Mouse (Mus musculus) kidney, adult 11 months (tissue): ENCODE data around the gene Hist1h3g.
"Not testable (repeated sequence)": the region's sequence is repeated elsewhere in the genome, so short reads cannot be mapped to it uniquely, and the experiment has no call there.

ENCODE experiments used
- DNase-seq: peaks from one replicate; pipeline ENCODE4 v3.0.0; 2022

The Hist1h3g gene

DNA sequence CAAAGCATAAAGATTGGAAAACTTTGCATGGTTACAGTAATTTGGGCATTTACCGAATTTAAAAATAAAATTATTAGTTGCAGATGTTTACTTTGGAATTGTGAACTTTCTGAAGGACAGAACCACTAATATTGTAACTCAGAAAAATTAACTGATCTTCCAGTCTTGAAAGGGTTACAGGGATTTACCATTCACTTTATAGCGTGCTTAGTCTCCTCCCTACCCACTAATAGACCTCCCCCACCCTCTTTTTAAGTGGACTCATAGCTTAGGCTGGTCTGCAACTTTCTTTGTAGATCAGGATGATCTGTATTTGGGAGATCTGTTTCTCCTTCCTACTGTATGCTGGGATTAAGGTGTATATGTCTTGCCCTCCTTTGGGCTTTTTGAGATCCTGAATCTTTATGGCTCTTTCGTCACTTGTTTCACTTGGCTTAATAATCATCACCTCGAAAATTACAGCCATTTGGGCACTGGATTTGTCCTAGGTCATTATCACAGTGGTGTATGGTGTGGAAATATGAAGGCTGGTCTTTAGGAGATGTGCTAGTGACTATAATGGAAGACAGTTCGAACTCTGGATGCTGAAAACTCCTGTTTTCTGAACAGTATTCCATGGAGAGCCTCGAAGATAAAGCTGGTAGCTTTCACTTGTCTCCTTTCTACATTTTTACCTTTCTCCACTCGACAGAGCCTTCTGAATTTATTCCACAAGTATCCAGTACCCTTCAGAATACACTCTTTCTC, 1.0 kb downstream of the Hist1h3g start:
- no peak for DNase-seq

GRCm38 (mm10) chr13:23537006-23537710, 1.9 kb downstream of the Hist1h3g start:
- DNase-seq: no peak

- no peak for DNase-seq
These were observed 3.0 kb downstream of the Hist1h3g start for GRCm38 (mm10) chr13:23538249-23538648.

- DNase-seq: not testable (repeated sequence)
These were observed 4.6 kb downstream of the Hist1h3g start for GRCm38 (mm10) chr13:23539821-23540220.

- no peak for DNase-seq
These were observed 6.3 kb downstream of the Hist1h3g start for GRCm38 (mm10) chr13:23541497-23541896.

- DNase-seq: not testable (repeated sequence)
These were observed 7.2 kb downstream of the Hist1h3g start for GRCm38 (mm10) chr13:23542225-23542980.

- peak; percentile 77 for DNase-seq
These were observed 7.9 kb downstream of the Hist1h3g start, which contains the start of gene Hist1h2bh for GRCm38 (mm10) chr13:23542999-23543607. Gene Hist1h2bh (minus strand): TSS chr13:23543392.

DNA sequence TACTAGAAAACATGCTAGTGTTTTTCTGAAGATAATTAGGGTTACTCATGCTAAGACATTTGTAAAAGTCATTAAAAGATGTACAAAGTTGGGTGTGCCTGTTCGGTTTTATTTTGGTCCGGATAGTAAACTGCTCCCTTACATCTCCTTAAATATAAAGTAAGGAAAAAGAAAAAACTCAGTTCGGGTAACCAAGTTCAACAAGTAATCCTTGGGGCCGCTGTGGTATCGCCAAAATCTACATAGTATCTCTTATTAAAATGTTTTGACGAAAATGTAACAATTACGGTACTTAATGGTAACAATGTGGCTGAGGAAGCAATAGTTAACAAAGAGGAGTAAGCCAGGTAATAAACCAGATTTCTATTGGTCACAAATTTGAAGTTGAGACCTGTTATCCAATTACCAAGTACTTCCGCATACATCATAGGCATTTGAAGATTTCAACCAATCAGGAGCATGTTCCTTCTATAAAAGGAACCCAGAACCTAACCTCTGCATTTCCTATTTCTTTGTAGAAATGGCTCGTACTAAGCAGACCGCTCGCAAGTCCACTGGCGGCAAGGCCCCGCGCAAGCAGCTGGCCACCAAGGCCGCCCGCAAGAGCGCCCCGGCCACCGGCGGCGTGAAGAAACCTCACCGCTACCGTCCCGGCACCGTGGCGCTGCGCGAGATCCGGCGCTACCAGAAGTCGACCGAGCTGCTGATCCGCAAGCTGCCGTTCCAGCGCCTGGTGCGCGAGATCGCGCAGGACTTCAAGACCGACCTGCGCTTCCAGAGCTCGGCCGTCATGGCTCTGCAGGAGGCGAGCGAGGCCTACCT, 9.0 kb downstream of the Hist1h3g start, which contains the start of gene Hist1h3f:
Gene Hist1h3f (plus strand): TSS at position 88 of the 822 bp plus-strand sequence.
- DNase-seq: peak; percentile 65

DNA sequence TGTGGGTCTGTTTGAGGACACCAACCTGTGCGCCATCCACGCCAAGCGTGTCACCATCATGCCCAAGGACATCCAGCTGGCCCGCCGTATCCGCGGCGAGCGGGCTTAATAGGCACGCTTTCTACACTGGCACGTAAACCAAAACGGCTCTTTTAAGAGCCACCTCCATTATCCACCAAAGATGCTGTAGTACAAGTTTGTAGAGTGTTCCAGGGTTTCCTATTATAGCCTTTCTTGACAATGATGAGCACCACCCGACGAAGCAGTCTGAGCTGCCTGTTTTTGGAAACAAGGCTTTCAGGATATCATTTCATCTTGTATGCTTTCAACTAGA, 9.5 kb downstream of the Hist1h3g start:
- not testable (repeated sequence) for DNase-seq

DNA sequence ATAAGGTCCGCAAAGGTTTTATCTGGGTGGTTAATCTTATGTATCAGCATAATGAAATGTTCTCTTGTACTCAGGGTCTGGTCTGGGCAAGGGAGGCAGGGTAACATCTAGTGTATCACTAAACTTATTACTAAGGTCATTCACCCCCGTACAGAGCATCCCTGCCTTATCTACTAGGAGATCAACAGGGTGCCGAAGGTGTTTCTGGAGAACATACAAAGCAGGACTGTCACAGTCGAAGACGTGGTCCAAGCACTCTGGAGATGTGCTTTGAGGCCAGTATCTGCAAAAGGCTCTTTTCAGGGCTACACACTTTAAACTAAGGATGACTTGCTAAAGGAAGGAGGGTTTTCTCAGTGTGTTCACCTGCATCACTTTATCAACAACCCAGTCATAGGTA, 11.5 kb downstream of the Hist1h3g start:
- no peak for DNase-seq

GRCm38 (mm10) chr13:23550761-23551145, 15.5 kb downstream of the Hist1h3g start:
- no peak for DNase-seq

GRCm38 (mm10) chr13:23551146-23551834, 16.1 kb downstream of the Hist1h3g start, which contains the start of gene Hist1h4f:
Gene Hist1h4f (minus strand): TSS chr13:23551648.
- peak; percentile 82 for DNase-seq

GRCm38 (mm10) chr13:23551931-23552914, 17.0 kb downstream of the Hist1h3g start:
- DNase-seq: no peak

DNA sequence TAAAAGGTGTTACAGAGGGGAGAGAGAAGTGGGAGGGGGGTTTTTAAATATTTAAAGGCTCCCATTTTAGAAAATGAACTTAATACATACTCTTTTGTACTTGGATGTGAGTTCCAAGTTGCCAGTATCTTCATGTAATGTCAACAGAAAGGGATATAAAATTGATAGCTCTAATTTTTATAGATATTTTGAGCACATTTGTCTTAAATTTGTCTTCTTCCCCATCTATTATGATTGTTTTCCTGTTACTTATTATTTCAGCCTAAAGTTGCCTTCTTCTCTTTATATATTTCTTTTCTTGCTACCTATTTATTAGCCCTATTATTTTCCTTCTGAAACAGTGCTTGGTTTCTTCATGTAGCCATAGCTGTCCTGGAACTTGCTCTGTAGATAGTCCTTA, 17.7 kb downstream of the Hist1h3g start, which contains the start of gene Hist1h1d:
Gene Hist1h1d (plus strand): TSS at position 301 of the 400 bp plus-strand sequence.
- DNase-seq: no peak

- DNase-seq: no peak
These were observed 19.2 kb downstream of the Hist1h3g start for GRCm38 (mm10) chr13:23554393-23554792.

GRCm38 (mm10) chr13:23554925-23555838, 20.0 kb downstream of the Hist1h3g start:
- DNase-seq: peak; percentile 58

DNA sequence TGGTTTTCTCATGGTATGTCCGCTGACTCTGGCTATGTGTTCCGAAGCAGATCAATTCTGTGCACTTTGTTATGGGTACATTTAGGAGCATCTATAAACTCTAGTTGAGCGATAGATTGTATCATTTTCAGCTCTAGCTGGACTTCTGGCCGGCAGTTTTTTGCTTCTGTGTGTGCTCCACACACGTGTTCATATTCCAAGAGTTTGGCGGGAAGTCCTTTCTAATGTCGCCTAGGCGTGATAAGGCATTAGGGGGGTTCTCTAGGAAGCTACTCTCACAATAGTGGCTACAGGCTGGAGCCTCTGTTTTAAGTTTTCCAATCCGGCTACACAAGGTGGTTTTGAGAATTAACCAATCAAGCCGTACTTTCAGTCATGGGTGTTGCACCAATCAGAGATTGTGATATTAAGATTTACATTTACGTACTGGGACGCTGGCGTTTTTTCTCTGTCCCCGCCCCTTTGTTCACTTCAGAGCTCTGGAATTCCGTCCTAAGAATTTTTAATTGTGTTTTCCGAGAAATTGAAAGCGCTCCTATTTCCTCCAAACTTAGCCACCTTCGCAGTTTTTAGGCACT, 20.7 kb downstream of the Hist1h3g start:
- peak; percentile 69 for DNase-seq

GRCm38 (mm10) chr13:23556906-23557305, 21.7 kb downstream of the Hist1h3g start:
- no peak for DNase-seq
